Mouse (Mus musculus): ENCODE measurements around the gene Zscan10. TPM values are rescaled to one million over a fixed set of nuclear protein-coding genes. Genes with fewer than 3 reads are reported as not detected.
A peak's percentile ranks its signal among the peaks of the same experiment; 100 is the strongest.

The Zscan10 gene
- polyA plus RNA-seq (2012; ENCODE audit: insufficient read depth, low replicate concordance), result not detected in 2 replicates

DNA sequence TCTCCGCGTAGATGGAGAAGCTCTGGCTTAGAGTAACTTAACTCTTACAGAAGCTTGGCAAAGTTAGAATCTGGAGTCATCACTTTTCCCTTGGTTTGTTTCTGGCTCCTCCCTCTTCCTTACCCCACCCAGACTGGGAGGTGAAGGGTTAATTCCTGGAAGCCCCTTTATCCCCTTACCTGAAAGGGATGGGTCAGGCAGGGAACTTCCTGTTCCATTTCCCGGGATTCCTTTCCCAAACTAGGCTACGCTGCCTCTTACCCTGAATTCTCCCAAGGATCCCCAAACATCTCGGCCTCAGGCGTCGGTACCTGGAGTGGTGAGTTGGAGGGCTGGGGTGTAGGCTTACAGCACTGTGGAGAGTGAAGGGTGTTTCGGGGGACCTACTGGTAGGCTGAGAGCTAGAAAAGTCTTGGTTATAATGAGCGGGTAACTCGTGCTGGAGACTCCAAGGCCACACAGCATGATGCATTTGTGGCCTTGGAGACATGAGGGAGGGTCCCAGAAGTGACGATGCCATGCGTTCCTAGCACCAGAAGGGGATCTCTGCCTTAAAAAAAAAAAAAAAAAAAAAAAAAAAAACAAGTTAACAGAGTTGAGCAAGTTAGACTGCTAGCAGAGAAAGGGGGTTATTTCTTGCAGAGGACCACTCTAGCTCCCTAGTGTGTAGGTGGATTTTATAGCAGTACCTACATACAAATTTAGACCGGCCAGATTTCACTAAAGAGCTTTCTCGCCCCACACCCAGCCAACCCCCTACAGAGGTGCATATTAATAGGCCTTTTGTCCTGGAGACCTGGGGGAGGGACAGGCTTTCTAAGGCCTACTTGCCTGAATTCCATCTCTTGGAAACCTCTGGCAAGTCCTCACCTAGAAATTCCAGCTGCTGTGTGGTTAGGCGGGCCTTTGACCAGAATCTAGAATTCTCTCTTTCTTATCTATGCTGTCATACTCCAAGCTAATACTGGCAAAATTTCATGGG is at the start of gene Zscan10:
Gene Zscan10 (plus strand): TSS at position 216 of the 982 bp plus-strand sequence.
- Histone ChIP-seq H3K9me3 (no peaks in the 10 kb centered on the region), H3K27me3 (replicated peaks) (peaks cover 17% of the 10 kb centered on the region), H3K4me3 (replicated peaks) (peak within 1 kb of the TSS; percentile 90), H3K36me3 (replicated peaks; ENCODE audit: low read length) (no peaks in the 10 kb centered on the region), H3K4me1 (peaks cover 42% of the 10 kb centered on the region)
- TF ChIP-seq FLI1 (IDR thresholded peaks at IDR 0.05; ENCODE audit: low read length) (no peak), GATA1 (IDR thresholded peaks at IDR 0.05; ENCODE audit: borderline replicate concordance, low read length) (no peak)

GRCm38 (mm10) chr17:23550856-23551255 is 49.8 kb upstream of the Zscan10 start:
- H3K4me3 ChIP-seq (replicated peaks), result peak overlapping the region; percentile 92
- peaks cover 5% of the 10 kb centered on the region for H3K27me3 ChIP-seq (replicated peaks)
- peaks cover 72% of the 10 kb centered on the region for H3K4me1 ChIP-seq
- H3K9me3 ChIP-seq, result no peaks in the 10 kb centered on the region
- H3K36me3 ChIP-seq (replicated peaks; ENCODE audit: low read length), result peaks cover 13% of the 10 kb centered on the region
- TF ChIP-seq FLI1 (IDR thresholded peaks at IDR 0.05; ENCODE audit: low read length) (no peak), GATA1 (IDR thresholded peaks at IDR 0.05; ENCODE audit: borderline replicate concordance, low read length) (no peak)

GRCm38 (mm10) chr17:23551416-23551815 is 49.2 kb upstream of the Zscan10 start:
- Histone ChIP-seq H3K36me3 (replicated peaks; ENCODE audit: low read length) (peaks cover 17% of the 10 kb centered on the region), H3K4me1 (peaks cover 78% of the 10 kb centered on the region), H3K4me3 (replicated peaks) (peak overlapping the region; percentile 92), H3K27me3 (replicated peaks) (peaks cover 5% of the 10 kb centered on the region), H3K9me3 (no peaks in the 10 kb centered on the region)
- TF ChIP-seq FLI1 (IDR thresholded peaks at IDR 0.05; ENCODE audit: low read length) (no peak), GATA1 (IDR thresholded peaks at IDR 0.05; ENCODE audit: borderline replicate concordance, low read length) (no peak)

DNA sequence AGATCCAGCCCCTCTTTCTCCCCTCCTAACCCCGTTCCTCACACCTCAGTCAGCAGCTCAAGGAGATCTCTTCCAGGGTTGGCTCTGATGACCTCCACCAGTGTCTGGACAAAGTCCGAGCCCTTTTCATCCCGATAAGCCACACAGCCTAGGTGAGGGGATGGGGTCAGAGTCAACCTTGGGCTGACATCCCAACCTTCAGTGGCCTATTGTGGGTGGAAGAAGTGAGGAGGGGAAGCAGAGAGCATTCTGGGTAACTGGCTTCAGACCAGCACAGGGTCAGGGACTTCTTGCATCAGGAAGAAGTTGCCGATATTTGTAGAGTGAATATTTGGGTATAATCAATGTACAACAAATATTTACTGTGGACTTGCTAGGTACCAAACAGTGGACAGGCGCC is 48.7 kb upstream of the Zscan10 start:
- Histone ChIP-seq H3K4me3 (replicated peaks) (no peak overlapping the region), H3K4me1 (peaks cover 83% of the 10 kb centered on the region), H3K9me3 (no peaks in the 10 kb centered on the region), H3K36me3 (replicated peaks; ENCODE audit: low read length) (peaks cover 23% of the 10 kb centered on the region), H3K27me3 (replicated peaks) (peaks cover 5% of the 10 kb centered on the region)
- no peak for TF ChIP-seq GATA1 (IDR thresholded peaks at IDR 0.05; ENCODE audit: borderline replicate concordance, low read length)
- no peak for TF ChIP-seq FLI1 (IDR thresholded peaks at IDR 0.05; ENCODE audit: low read length)

DNA sequence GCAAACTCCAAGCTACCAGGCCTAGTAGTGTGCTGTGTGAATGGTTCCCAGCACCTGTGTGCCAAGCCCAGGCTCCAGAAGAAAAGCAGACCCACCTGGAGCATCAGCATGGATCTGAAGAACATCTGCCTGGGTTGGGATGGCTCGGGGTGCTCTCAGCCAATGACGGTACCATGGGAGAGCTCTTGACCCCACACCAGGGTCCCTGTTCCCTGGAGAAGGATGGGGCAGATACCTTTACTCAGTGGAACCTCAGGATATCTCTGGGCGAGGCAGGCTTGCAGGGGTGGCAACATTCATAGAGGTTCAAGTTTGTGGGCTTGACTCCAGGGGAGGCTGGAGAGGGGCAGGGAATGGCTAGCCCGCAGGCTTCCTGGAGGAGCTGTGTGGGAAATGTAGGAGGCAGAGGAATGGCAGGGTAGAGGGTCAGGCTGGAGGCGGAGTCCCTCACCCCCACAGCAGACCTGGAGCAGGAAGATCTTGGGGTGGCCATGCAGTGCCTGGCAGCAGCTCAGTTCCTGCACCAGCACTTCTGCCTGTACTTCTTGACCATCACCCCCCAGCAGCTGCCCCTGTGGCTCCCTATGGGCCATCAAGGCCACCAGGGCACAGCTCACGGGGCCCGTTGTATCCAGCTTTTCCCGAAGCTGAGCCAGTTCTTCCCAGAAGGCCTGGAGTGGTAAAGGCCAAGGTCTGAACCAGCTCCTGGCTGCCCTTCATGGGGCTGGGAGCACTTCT is 47.6 kb upstream of the Zscan10 start:
- no peak overlapping the region for H3K4me3 ChIP-seq (replicated peaks)
- H3K36me3 ChIP-seq (replicated peaks; ENCODE audit: low read length), result peaks cover 34% of the 10 kb centered on the region
- TF ChIP-seq GATA1 (IDR thresholded peaks at IDR 0.05; ENCODE audit: borderline replicate concordance, low read length) (no peak), FLI1 (IDR thresholded peaks at IDR 0.05; ENCODE audit: low read length) (no peak)
- H3K27me3 ChIP-seq (replicated peaks), result peaks cover 5% of the 10 kb centered on the region
- H3K9me3 ChIP-seq, result no peaks in the 10 kb centered on the region
- H3K4me1 ChIP-seq, result peaks cover 92% of the 10 kb centered on the region

GRCm38 (mm10) chr17:23553634-23554120 is 47.0 kb upstream of the Zscan10 start:
- no peak overlapping the region for H3K4me3 ChIP-seq (replicated peaks)
- peaks cover 86% of the 10 kb centered on the region for H3K4me1 ChIP-seq
- peaks cover 40% of the 10 kb centered on the region for H3K36me3 ChIP-seq (replicated peaks; ENCODE audit: low read length)
- no peak for TF ChIP-seq FLI1 (IDR thresholded peaks at IDR 0.05; ENCODE audit: low read length)
- no peak for TF ChIP-seq GATA1 (IDR thresholded peaks at IDR 0.05; ENCODE audit: borderline replicate concordance, low read length)
- H3K9me3 ChIP-seq, result no peaks in the 10 kb centered on the region
- peaks cover 5% of the 10 kb centered on the region for H3K27me3 ChIP-seq (replicated peaks)

GRCm38 (mm10) chr17:23554321-23554720 is 46.3 kb upstream of the Zscan10 start:
- H3K4me3 ChIP-seq (replicated peaks), result no peak overlapping the region

DNA sequence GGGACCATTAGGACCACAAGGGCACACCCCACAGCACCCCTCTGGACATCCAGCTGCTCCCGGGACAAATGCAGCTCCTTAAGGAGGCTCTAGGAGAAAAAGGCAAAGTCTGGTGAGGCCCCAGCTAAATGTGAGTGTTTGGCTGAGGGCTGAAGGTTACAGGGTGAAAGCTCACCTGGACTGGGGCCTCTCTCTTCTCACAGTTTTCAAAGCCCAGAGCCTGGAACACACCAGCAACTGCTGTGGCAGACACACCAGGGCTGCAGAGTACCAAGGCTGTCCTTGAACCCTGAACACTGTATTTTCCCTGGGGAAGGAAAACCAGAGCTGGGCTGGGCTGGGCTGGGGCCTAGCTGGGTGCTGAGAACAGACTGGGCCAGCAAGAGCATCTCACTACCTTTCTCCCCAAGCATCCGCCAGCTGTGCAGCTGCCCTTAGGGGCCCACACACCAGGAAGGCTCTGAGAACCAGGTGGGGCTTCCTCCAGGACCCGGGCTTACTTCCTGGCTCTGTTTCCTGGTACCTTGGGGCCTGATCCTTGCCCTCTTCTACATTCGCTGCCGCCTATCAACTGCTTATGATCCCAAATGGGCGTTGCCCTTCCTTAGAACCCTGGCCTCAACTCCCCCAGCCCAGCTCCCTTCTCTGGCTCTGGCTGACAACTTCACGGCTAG is 45.3 kb upstream of the Zscan10 start:
- no peaks in the 10 kb centered on the region for H3K9me3 ChIP-seq
- no peak overlapping the region for H3K4me3 ChIP-seq (replicated peaks)
- no peak for TF ChIP-seq FLI1 (IDR thresholded peaks at IDR 0.05; ENCODE audit: low read length)
- TF ChIP-seq GATA1 (IDR thresholded peaks at IDR 0.05; ENCODE audit: borderline replicate concordance, low read length), result no peak
- H3K27me3 ChIP-seq (replicated peaks), result peaks cover 5% of the 10 kb centered on the region
- peaks cover 54% of the 10 kb centered on the region for H3K36me3 ChIP-seq (replicated peaks; ENCODE audit: low read length)
- H3K4me1 ChIP-seq, result peaks cover 74% of the 10 kb centered on the region

More at GRCm38 (mm10) chr17:23554321-23554720, 46.3 kb upstream of the Zscan10 start:
- Histone ChIP-seq H3K36me3 (replicated peaks; ENCODE audit: low read length) (peaks cover 46% of the 10 kb centered on the region), H3K4me1 (peaks cover 80% of the 10 kb centered on the region), H3K9me3 (no peaks in the 10 kb centered on the region), H3K27me3 (replicated peaks) (peaks cover 5% of the 10 kb centered on the region)
- no peak for TF ChIP-seq FLI1 (IDR thresholded peaks at IDR 0.05; ENCODE audit: low read length)
- TF ChIP-seq GATA1 (IDR thresholded peaks at IDR 0.05; ENCODE audit: borderline replicate concordance, low read length), result no peak

DNA sequence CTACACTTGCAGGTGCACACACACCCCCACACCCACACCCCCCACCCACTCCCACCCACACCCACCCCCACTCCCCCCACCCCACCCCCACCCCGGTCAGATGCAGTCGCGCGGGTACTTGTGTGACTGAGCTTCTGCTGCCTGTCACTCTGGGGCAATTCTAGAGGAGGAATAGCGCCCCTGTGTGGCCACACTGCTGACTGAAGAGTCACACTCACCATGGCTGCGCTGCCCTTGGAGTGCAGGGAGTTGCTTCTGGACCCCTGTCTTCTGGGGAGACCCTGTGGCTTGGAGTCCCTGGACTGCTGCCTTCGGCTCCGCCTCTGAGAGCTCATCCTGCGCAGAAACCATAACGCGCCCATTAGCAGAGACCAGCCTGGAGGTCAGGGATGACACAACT is 40.9 kb upstream of the Zscan10 start:
- H3K4me3 ChIP-seq (replicated peaks), result no peak overlapping the region
- peaks cover 43% of the 10 kb centered on the region for H3K4me1 ChIP-seq
- H3K9me3 ChIP-seq, result no peaks in the 10 kb centered on the region
- H3K36me3 ChIP-seq (replicated peaks; ENCODE audit: low read length), result peaks cover 66% of the 10 kb centered on the region
- TF ChIP-seq GATA1 (IDR thresholded peaks at IDR 0.05; ENCODE audit: borderline replicate concordance, low read length) (no peak), FLI1 (IDR thresholded peaks at IDR 0.05; ENCODE audit: low read length) (no peak)
- no peaks in the 10 kb centered on the region for H3K27me3 ChIP-seq (replicated peaks)
